Mouse (Mus musculus) heart, postnatal 4 days (tissue): ENCODE results near the gene Prep. TPM values are rescaled to one million over a fixed set of nuclear protein-coding genes. Genes with fewer than 3 reads are reported as not detected.

ENCODE experiments used
- DNase-seq: peaks from one replicate; pipeline ENCODE4 v3.0.0; 2021
- microRNA-seq, 2 experiments: library from miRNA; unstranded; fragments of <30 nt; microRNA quantifications; one replicate each; pipeline ENCODE4 v1.2.0; 2021 to 2022
- total RNA-seq, 2 experiments: library from RNA; stranded (reverse); gene quantifications; 2 replicates each; pipeline ENCODE4 v1.2.3; 2021

Gene Prep
- total RNA-seq, 2 experiments from 2014 or later: 24.8 to 25.2 TPM

- DNase-seq: no peak
Measured at GRCm38 (mm10) chr10:45193330-45194310, 126.6 kb downstream of the Prep start.

GRCm38 (mm10) chr10:45194531-45194930 is 127.5 kb downstream of the Prep start:
- no peak for DNase-seq

DNA sequence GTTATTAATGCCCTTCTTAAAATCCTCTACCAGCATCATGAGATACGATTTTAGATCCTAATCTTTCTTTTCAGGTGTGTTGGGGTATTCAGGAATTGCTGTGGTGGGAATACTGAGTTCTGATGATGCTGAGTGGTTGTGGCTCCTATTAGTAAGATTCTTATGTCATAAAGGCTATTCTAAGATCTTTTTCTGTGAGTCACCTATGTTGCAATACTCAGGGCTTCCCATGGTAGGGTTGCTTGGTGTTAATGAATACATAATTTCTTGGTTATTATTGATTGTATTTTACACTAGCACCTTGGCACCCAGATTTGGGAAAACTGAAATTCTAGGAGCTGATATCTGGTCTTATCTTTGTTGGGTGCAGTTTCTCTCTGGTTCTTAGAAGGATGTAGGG is 137.6 kb downstream of the Prep start:
- DNase-seq: no peak

GRCm38 (mm10) chr10:45210201-45210600 is 143.2 kb downstream of the Prep start:
- no peak for DNase-seq

DNA sequence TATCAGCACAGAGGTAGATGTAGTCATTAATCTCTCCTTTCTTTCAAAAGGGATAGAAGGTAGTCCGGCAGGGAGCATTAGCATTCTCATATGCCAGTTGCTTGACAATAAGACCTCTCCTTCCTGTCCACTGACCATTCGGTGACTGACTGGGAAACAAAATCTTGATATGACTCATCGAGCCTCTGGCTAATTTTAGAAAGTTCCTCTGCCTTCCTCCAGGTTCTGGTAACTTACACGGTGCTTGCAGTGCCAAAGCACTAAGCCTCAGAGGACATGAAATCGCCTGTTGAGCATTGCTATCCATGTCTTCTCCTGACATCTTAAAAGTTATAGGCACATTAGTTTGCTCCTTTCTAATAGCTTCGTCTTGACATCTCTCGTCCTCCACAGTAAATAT is 149.7 kb downstream of the Prep start:
- DNase-seq: no peak

Small RNA genes lying within 50 kb of the gene (microRNA-seq; reads per million reads assigned to microRNA genes)
- gene Gm23766: 0 reads per million in 2 experiments

Other genes starting within 250 kb of the Prep start
- 10 to 100 TPM; 35.3 to 39.5 TPM for gene Popdc3, start 110.9 kb downstream of the Prep start, total RNA-seq